Mouse (Mus musculus) hindbrain, postnatal 0 days (tissue): ENCODE measurements around the gene Tnfrsf18. TPM values are rescaled to one million over a fixed set of nuclear protein-coding genes. Genes with fewer than 3 reads are reported as not detected.

Experiments
- ATAC-seq: fragments of 200-750 bp; cut with Nextera tagmentation; 2 replicates; pipeline ENCODE4 v1.8.0; 2017; ENCODE audit warnings: mild to moderate bottlenecking, moderate TSS enrichment, moderate library complexity
- DNase-seq: peaks from one replicate; pipeline ENCODE4 v3.0.0-alpha.2; 2015; ENCODE audit warnings: low spot score
- H3K27ac ChIP-seq: fragments of 300-500 bp; sonication (generic); 2 replicates; pipeline ENCODE4 v1.5.1; 2014; ENCODE audit warnings: mild to moderate bottlenecking
- H3K27me3 ChIP-seq: fragments of 300-500 bp; sonication (generic); 2 replicates; pipeline ENCODE4 v1.6.1; 2014; ENCODE audit warnings: low read length, mixed read lengths; ENCODE audit not compliant: insufficient read depth
- H3K36me3 ChIP-seq: fragments of 300-500 bp; sonication (generic); 2 replicates; pipeline ENCODE4 v1.6.1; 2014; ENCODE audit warnings: low read length, mixed read lengths; ENCODE audit not compliant: insufficient read depth
- H3K4me1 ChIP-seq: fragments of 300-500 bp; sonication (generic); 2 replicates; pipeline ENCODE4 v1.6.1; 2014; ENCODE audit warnings: antibody characterized with exemption, low read length, mixed read lengths; ENCODE audit not compliant: insufficient read depth
- H3K4me2 ChIP-seq: fragments of 300-500 bp; sonication (generic); 2 replicates; pipeline ENCODE4 v1.6.1; 2014; ENCODE audit warnings: low read depth, mild to moderate bottlenecking, low read length, moderate library complexity, mixed read lengths
- H3K4me3 ChIP-seq: fragments of 300-500 bp; sonication (generic); 2 replicates; pipeline ENCODE4 v1.5.1; 2014; ENCODE audit warnings: low read length
- H3K9ac ChIP-seq: fragments of 300-500 bp; sonication (generic); replicated peaks from 2 replicates; pipeline ENCODE4 v1.6.1; 2014; ENCODE audit warnings: mild to moderate bottlenecking, low read length, moderate library complexity, mixed read lengths
- H3K9me3 ChIP-seq: fragments of 300-500 bp; sonication (generic); 2 replicates; pipeline ENCODE4 v1.6.1; 2016; ENCODE audit warnings: low read length, mixed read lengths
- CTCF ChIP-seq: IDR thresholded peaks from 2 replicates; pipeline ENCODE4 v1.5.1; 2016; ENCODE audit warnings: antibody characterized with exemption, control low read depth, low read depth
- WGBS: fragments of 180-500 bp; shearing (Covaris S2); extraction: QIAGEN DNeasy Blood & Tissue Kit; methylation state at CpG from one replicate; pipeline ENCODE4 v1.1.7; 2014; 5-methylcytosine and 5-hydroxymethylcytosine counted together
- polyA plus RNA-seq: library from polyadenylated mRNA; unstranded; fragments of >200 nt; fragmentation: Nextera tagmentation; extraction: Ambion mirVana; gene quantifications from 2 replicates; pipeline ENCODE4 v1.2.1, GENCODE M21; 2015
- total RNA-seq: library from RNA; depleted of rRNA; stranded (reverse); fragments of >200 nt; gene quantifications from 2 replicates; pipeline ENCODE4 v1.2.3, GENCODE M21; 2014

Tnfrsf18 gene
- total and polyA plus RNA-seq, 2 experiments from 2014 or later: 0.16 to 1.4 TPM

DNA sequence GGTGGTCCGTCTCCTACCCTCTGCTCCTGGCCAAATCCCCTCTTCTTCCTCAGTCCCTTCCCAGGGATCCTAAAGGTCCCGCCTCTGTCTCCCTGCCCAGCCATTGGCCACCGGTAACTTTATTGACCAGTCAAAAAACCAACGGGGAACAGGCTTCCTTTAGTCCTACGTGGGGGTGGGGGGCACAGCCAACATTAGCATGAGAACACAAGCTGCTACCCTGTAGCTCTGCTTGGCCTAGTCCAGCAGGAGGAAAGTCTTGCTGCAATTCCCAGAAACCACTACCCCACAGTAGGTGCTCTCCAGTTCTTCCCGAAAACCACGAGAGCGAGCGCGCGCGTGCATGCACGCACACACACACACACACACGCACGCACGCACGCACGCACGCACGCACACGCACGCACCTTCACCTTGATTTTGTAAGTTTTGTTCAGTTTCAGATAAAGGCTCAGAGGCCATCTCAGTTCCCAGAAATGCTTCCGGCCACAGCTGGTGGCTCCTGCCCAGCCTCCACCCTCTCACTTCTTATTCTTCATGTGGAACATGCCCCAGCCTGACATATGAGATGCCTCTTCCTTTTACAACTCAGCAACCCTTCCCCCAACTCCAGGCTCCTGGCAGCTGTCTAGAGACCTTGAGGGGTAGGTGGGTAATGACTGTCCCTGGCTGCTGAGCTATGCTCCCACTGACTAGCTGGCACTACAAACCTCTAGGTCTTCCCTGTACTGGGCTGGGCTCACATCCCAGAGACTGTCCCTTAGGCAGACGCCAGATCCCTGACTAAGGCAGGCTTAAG lies 5.8 kb downstream of the Tnfrsf18 start:
- ATAC-seq: peak; percentile 92
- Histone ChIP-seq H3K9ac (peak overlapping the region; percentile 65), H3K27me3 (peaks cover 12% of the 10 kb centered on the region), H3K4me2 (peak overlapping the region; percentile 81), H3K4me1 (peaks cover 20% of the 10 kb centered on the region), H3K4me3 (peak overlapping the region; percentile 53), H3K36me3 (peaks cover 8% of the 10 kb centered on the region), H3K9me3 (no peaks in the 10 kb centered on the region), H3K27ac (peak overlapping the region; percentile 84)
- under 1% methylated on average over 24 of the region's 24 CpGs for WGBS
- peak; percentile 22; the same call in 1 of the 2 replicates for TF ChIP-seq CTCF
- DNase-seq: peak; percentile 92

DNA sequence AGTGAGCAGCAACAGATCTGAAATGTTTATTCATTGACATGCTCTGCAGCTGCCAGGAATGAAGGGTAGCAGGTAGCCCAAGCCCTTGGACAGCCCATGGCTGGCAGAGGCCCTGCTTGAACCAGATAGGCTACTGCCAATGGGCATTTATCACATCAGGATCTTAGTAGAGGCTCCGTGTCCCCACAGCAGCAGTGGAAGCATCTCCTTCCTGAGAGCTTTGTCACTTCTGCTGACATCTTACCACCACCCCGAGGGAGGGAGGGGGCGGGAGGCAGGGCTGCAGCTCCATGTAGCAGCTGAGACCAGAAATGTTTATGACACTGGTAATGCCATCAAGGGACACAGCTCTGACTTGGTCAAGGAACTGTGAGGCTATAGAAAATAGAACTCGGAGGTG lies 6.9 kb downstream of the Tnfrsf18 start:
- Histone ChIP-seq H3K36me3 (no peaks in the 10 kb centered on the region), H3K9me3 (no peaks in the 10 kb centered on the region), H3K27me3 (peaks cover 12% of the 10 kb centered on the region), H3K4me2 (0 out of 2 replicates have a peak overlapping the region, but pooled peaks have one; percentile 81), H3K4me1 (peaks cover 20% of the 10 kb centered on the region), H3K27ac (peak overlapping the region; percentile 84; the same call in 1 of the 2 replicates), H3K4me3 (no peak overlapping the region), H3K9ac (no peak overlapping the region)
- no peak for TF ChIP-seq CTCF
- WGBS: 82% methylated on average over 4 of the region's 4 CpGs
- DNase-seq (no peak), ATAC-seq (no peak)

DNA sequence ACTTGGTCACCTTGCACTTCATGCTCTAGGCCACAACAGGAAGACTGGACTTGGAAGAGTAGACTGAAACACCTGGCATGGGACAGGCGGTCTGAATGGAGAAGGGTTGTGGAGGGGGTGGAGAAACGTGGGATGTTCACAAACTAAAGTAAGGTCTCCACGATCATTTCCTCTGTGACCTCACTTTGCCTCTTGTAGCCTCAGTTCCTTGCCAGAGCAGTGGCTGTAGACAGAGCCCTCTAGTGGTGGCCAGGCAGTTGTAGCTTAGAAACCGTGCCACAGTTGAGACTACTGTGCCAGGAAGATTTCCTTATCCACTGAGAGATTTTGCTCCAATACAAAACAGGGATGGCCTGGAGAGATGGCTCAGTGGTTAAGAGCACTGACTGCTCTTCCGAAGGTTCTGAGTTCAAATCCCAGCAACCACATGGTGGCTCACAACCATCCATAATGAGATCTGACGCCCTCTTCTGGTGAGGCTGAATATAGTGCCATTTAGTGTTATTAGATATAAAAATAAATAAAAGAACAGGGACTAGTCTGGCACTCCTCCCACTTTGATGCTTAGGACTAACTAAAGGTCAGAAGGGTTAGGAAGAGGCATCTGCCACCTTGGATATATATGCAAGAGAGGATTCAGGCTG lies 7.6 kb downstream of the Tnfrsf18 start:
- no peak overlapping the region for H3K9ac ChIP-seq
- H3K27me3 ChIP-seq: peaks cover 12% of the 10 kb centered on the region
- no peak overlapping the region for H3K4me3 ChIP-seq
- peaks cover 20% of the 10 kb centered on the region for H3K4me1 ChIP-seq
- 48% methylated on average over 6 of the region's 6 CpGs for WGBS
- DNase-seq (peak; percentile 58), ATAC-seq (no peak)
- no peaks in the 10 kb centered on the region for H3K9me3 ChIP-seq
- no peak overlapping the region for H3K27ac ChIP-seq
- H3K36me3 ChIP-seq: no peaks in the 10 kb centered on the region
- peak; percentile 72 for TF ChIP-seq CTCF
- H3K4me2 ChIP-seq: no peak overlapping the region

DNA sequence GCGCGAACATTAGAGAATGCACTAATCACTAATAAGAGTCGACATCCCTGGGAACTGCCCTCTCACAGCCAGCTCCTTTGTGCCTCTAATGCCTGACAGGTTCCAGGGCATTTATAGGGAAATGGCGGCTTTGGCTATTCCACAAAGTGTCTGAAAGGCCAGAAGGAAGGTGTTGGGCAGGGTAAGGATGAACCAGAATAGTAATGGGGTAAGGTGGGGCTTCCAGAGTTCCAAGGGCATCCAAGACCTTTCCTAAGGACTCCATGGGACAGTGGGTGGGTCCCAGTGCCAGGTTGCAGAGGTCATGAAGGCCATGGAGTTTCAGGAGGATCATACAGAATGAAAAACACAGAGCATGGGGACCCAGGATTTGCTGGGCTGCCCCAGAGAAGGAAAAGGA lies 8.3 kb downstream of the Tnfrsf18 start:
- 56% methylated on average over 4 of the region's 4 CpGs for WGBS
- DNase-seq (no peak), ATAC-seq (no peak)
- H3K4me3 ChIP-seq: no peak overlapping the region
- no peaks in the 10 kb centered on the region for H3K9me3 ChIP-seq
- no peak for TF ChIP-seq CTCF
- peaks cover 20% of the 10 kb centered on the region for H3K4me1 ChIP-seq
- H3K27me3 ChIP-seq: peaks cover 12% of the 10 kb centered on the region
- peak overlapping the region; percentile 46; the same call in 1 of the 2 replicates for H3K4me2 ChIP-seq
- H3K9ac ChIP-seq: no peak overlapping the region
- H3K36me3 ChIP-seq: no peaks in the 10 kb centered on the region
- no peak overlapping the region for H3K27ac ChIP-seq

DNA sequence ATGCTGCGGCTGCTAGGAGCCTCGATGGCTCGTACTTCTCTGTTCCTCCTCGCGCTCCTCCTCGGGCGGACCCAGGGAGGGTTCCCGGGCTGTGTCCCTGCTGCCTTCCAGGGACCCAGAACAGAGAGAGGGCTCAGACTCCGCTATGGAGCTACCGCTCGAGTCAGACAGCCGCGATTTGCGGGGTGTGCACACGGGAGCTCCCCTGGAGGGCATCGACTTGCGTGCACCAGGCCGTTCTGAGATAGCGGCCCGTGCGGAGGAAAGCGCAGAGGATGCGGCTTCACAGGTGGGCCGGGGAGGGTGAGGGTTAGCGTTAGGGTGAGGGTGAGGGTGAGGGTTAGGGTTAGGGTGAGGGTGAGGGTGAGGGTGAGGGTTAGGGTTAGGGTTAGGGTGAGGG lies 8.9 kb downstream of the Tnfrsf18 start:
- ATAC-seq (no peak), DNase-seq (no peak)
- peak overlapping the region; percentile 21; the same call in 1 of the 2 replicates for H3K9ac ChIP-seq
- H3K9me3 ChIP-seq: no peaks in the 10 kb centered on the region
- no peak overlapping the region for H3K27ac ChIP-seq
- peak overlapping the region; percentile 30 for H3K4me3 ChIP-seq
- peaks cover 12% of the 10 kb centered on the region for H3K27me3 ChIP-seq
- peak overlapping the region; percentile 46 for H3K4me2 ChIP-seq
- WGBS: 2% methylated on average over 25 of the region's 25 CpGs
- no peaks in the 10 kb centered on the region for H3K36me3 ChIP-seq
- peaks cover 20% of the 10 kb centered on the region for H3K4me1 ChIP-seq
- no peak for TF ChIP-seq CTCF

DNA sequence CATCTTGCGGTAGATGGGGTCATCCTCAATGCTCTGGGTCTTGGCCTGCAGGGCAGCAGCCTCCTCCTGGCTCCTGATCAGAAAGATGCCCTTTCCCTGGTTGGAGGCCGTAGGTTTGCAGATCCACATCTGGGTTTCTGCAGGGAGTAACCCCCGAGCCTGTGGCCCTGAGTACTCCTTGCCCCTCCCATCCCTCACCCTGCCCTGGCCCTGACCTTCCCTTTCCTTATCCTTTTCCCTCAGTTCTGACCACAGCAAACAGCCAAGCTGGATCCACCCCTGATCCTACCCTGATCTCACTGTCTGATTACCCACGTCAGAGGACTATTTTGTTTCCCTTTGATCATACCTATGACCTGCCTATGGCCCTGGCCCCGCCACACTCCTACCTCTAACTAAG lies 18.8 kb downstream of the Tnfrsf18 start:
- H3K4me1 ChIP-seq: no peaks in the 10 kb centered on the region
- no peak for DNase-seq
- 77% methylated on average over 5 of the region's 5 CpGs for WGBS
- ATAC-seq: no peak
- no peaks in the 10 kb centered on the region for H3K9me3 ChIP-seq
- TF ChIP-seq CTCF: no peak
- H3K36me3 ChIP-seq: no peaks in the 10 kb centered on the region
- H3K4me2 ChIP-seq: no peak overlapping the region
- no peak overlapping the region for H3K9ac ChIP-seq
- no peaks in the 10 kb centered on the region for H3K27me3 ChIP-seq
- no peak overlapping the region for H3K4me3 ChIP-seq
- no peak overlapping the region for H3K27ac ChIP-seq
